Mouse (Mus musculus) heart, postnatal 0 days (tissue): Measurements from ENCODE around the gene Plcg2. TPM values are rescaled to one million over a fixed set of nuclear protein-coding genes. Genes with fewer than 3 reads are reported as not detected.

Experiments
- ATAC-seq: fragments of 200-750 bp; cut with Nextera tagmentation; 2 replicates; pipeline ENCODE4 v1.8.0; 2017; ENCODE audit warnings: low read depth, moderate number of reproducible peaks, moderate library complexity; ENCODE audit not compliant: insufficient read depth
- DNase-seq: peaks from one replicate; pipeline ENCODE4 v3.0.0-alpha.2; 2016; ENCODE audit warnings: low spot score
- H3K27ac ChIP-seq: fragments of 300-500 bp; sonication (generic); 2 replicates; pipeline ENCODE4 v1.5.1; 2014; ENCODE audit warnings: low read depth, mild to moderate bottlenecking
- H3K27me3 ChIP-seq: fragments of 300-500 bp; sonication (generic); 2 replicates; pipeline ENCODE4 v1.6.1; 2014; ENCODE audit warnings: low read length, mixed read lengths; ENCODE audit not compliant: control insufficient read depth, insufficient read depth
- H3K36me3 ChIP-seq: fragments of 300-500 bp; sonication (generic); replicated peaks from 2 replicates; pipeline ENCODE4 v1.6.1; 2014; ENCODE audit warnings: low read length, mixed read lengths; ENCODE audit not compliant: control insufficient read depth, insufficient read depth
- H3K4me1 ChIP-seq: fragments of 300-500 bp; sonication (generic); 2 replicates; pipeline ENCODE4 v1.6.1; 2014; ENCODE audit warnings: antibody characterized with exemption; ENCODE audit not compliant: control insufficient read depth, insufficient read depth
- H3K4me2 ChIP-seq: fragments of 300-500 bp; sonication (generic); 2 replicates; pipeline ENCODE4 v1.6.1; 2014; ENCODE audit warnings: low read depth, mild to moderate bottlenecking, low read length, moderate library complexity
- H3K4me3 ChIP-seq: fragments of 300-500 bp; sonication (generic); 2 replicates; pipeline ENCODE4 v1.5.1; 2014; ENCODE audit warnings: low read depth, low read length
- H3K9ac ChIP-seq: fragments of 300-500 bp; sonication (generic); replicated peaks from 2 replicates; pipeline ENCODE4 v1.6.1; 2014; ENCODE audit warnings: low read depth, low read length, mixed read lengths
- H3K9me3 ChIP-seq: fragments of 300-500 bp; sonication (generic); replicated peaks from 2 replicates; pipeline ENCODE4 v1.6.1; 2016; ENCODE audit warnings: low read length; ENCODE audit not compliant: control insufficient read depth
- CTCF ChIP-seq: IDR thresholded peaks from 2 replicates; pipeline ENCODE4 v1.5.1; 2016; ENCODE audit warnings: antibody characterized with exemption, control low read depth, low read depth
- EP300 ChIP-seq: IDR thresholded peaks from 2 replicates; pipeline ENCODE4 v1.6.1; 2016; ENCODE audit warnings: antibody characterized with exemption, low read depth
- WGBS: fragments of 180-500 bp; shearing (Covaris S2); extraction: QIAGEN DNeasy Blood & Tissue Kit; methylation state at CpG from one replicate; pipeline ENCODE4 v1.1.7; 2014; 5-methylcytosine and 5-hydroxymethylcytosine counted together
- polyA plus RNA-seq: library from polyadenylated mRNA; unstranded; fragments of >200 nt; fragmentation: Nextera tagmentation; extraction: Ambion mirVana; gene quantifications from 2 replicates; pipeline ENCODE4 v1.2.1, GENCODE M21; 2015
- total RNA-seq: library from RNA; depleted of rRNA; stranded (reverse); fragments of >200 nt; gene quantifications from 2 replicates; pipeline ENCODE4 v1.2.3, GENCODE M21; 2014; ENCODE audit warnings: low replicate concordance

Gene Plcg2
- total and polyA plus RNA-seq, 2 experiments from 2014 or later: 5.0 to 8.8 TPM

DNA sequence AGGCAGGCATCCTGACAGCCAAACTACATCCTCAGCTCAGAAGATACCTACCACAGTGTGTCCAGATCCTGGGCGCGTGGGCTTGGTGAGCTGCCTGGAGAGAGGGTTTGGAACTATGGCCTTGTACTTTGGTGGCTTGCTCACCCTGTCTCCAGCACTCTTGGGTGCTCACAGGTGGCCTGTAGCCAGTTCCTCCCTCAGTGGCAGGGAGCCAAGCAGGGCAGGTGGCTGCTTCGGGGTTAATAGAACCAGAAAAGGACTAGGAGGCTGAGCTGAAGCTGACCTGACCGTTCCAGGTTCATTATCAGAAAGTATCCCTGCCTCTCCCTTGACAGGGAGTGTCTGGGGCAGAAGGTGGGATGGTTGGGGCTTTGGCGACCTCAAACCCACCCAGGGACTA is 48.3 kb downstream of the Plcg2 start:
- Histone ChIP-seq H3K4me1 (peaks cover 14% of the 10 kb centered on the region), H3K27me3 (no peaks in the 10 kb centered on the region), H3K9ac (no peak overlapping the region), H3K9me3 (no peaks in the 10 kb centered on the region), H3K4me3 (no peak overlapping the region), H3K36me3 (no peaks in the 10 kb centered on the region), H3K27ac (no peak overlapping the region), H3K4me2 (no peak overlapping the region)
- no peak for DNase-seq
- no peak for TF ChIP-seq EP300
- TF ChIP-seq CTCF: no peak
- ATAC-seq: no peak
- WGBS: 48% methylated on average over 5 of the region's 5 CpGs

- Histone ChIP-seq H3K36me3 (no peaks in the 10 kb centered on the region), H3K4me3 (no peak overlapping the region), H3K9ac (no peak overlapping the region), H3K9me3 (no peaks in the 10 kb centered on the region), H3K27me3 (no peaks in the 10 kb centered on the region), H3K27ac (no peak overlapping the region), H3K4me1 (peaks cover 14% of the 10 kb centered on the region), H3K4me2 (no peak overlapping the region)
- TF ChIP-seq EP300 (no peak), CTCF (peak; percentile 41)
- 81% methylated on average over 5 of the region's 5 CpGs for WGBS
- ATAC-seq (no peak), DNase-seq (no peak)
These were observed 49.9 kb downstream of the Plcg2 start for GRCm38 (mm10) chr8:117547945-117548344.

- peaks cover 12% of the 10 kb centered on the region for H3K4me1 ChIP-seq
- no peak for TF ChIP-seq CTCF
- TF ChIP-seq EP300: no peak
- H3K36me3 ChIP-seq: no peaks in the 10 kb centered on the region
- no peak overlapping the region for H3K27ac ChIP-seq
- no peak overlapping the region for H3K4me2 ChIP-seq
- no peak overlapping the region for H3K4me3 ChIP-seq
- 57% methylated on average over 4 of the region's 4 CpGs for WGBS
- peak; percentile 27; the same call in 1 of the 2 replicates for ATAC-seq
- DNase-seq: no peak
- H3K27me3 ChIP-seq: no peaks in the 10 kb centered on the region
- H3K9ac ChIP-seq: no peak overlapping the region
- H3K9me3 ChIP-seq: no peaks in the 10 kb centered on the region
These were observed 50.4 kb downstream of the Plcg2 start for GRCm38 (mm10) chr8:117548453-117548852.

- H3K9ac ChIP-seq: no peak overlapping the region
- WGBS: 69% methylated on average over 5 of the region's 5 CpGs
These were observed 52.4 kb downstream of the Plcg2 start for GRCm38 (mm10) chr8:117550529-117550928.

DNA sequence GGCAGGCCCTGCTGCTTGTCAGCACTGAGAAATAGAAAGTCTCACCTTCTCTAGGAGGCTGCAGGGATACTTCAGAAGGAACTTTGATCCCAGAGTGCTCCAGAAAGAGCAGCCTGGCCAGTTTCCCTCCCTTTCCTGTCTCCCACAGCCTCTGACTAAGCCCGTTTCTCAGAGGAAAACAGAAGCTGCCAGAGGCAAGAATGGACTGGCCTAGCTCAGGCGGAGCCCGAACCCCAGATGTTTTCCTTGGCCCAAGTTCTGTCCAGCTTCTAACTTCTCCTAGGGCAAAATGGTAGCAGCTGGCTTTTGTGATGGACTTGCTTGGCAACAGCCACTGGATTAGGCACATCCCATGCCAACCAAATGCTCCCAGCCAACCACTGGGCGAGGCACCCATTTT is 62.9 kb downstream of the Plcg2 start:
- Histone ChIP-seq H3K27ac (no peak overlapping the region), H3K36me3 (no peaks in the 10 kb centered on the region), H3K4me2 (no peak overlapping the region), H3K9ac (no peak overlapping the region), H3K9me3 (no peaks in the 10 kb centered on the region), H3K4me3 (no peak overlapping the region), H3K27me3 (no peaks in the 10 kb centered on the region), H3K4me1 (no peaks in the 10 kb centered on the region)
- no peak for DNase-seq
- WGBS: 58% methylated on average over 4 of the region's 4 CpGs
- TF ChIP-seq EP300 (no peak), CTCF (no peak)
- peak; percentile 39; the same call in 1 of the 2 replicates for ATAC-seq

More at GRCm38 (mm10) chr8:117550529-117550928, 52.4 kb downstream of the Plcg2 start:
- Histone ChIP-seq H3K4me3 (no peak overlapping the region), H3K9me3 (no peaks in the 10 kb centered on the region), H3K27me3 (no peaks in the 10 kb centered on the region), H3K27ac (no peak overlapping the region), H3K4me1 (no peaks in the 10 kb centered on the region), H3K4me2 (no peak overlapping the region), H3K36me3 (no peaks in the 10 kb centered on the region)
- no peak for TF ChIP-seq CTCF
- no peak for TF ChIP-seq EP300
- DNase-seq (no peak), ATAC-seq (no peak)

- no peaks in the 10 kb centered on the region for H3K27me3 ChIP-seq
- 24% methylated on average over 17 of the region's 17 CpGs for WGBS
- H3K9me3 ChIP-seq: no peaks in the 10 kb centered on the region
- H3K9ac ChIP-seq: no peak overlapping the region
- TF ChIP-seq EP300 (no peak), CTCF (no peak)
- DNase-seq: no peak
- H3K36me3 ChIP-seq: no peaks in the 10 kb centered on the region
- no peak overlapping the region for H3K4me3 ChIP-seq
- ATAC-seq: no peak
- H3K4me1 ChIP-seq: no peaks in the 10 kb centered on the region
- peak overlapping the region; percentile 13; the same call in 1 of the 2 replicates for H3K4me2 ChIP-seq
- no peak overlapping the region for H3K27ac ChIP-seq
These were observed 63.8 kb downstream of the Plcg2 start for GRCm38 (mm10) chr8:117561735-117562361.
